Mouse (Mus musculus): ENCODE data around the gene Smc5. TPM values are rescaled to one million over a fixed set of nuclear protein-coding genes. Genes with fewer than 3 reads are reported as not detected.

The Smc5 gene
- polyA plus RNA-seq, 1 experiment from 2014 or later: 26.2 TPM

- no peaks in the 10 kb centered on the region for H3K9me3 ChIP-seq
- 76% methylated on average over 6 of the region's 6 CpGs for WGBS
- no peak overlapping the region for H3K27ac ChIP-seq
- no peak for DNase-seq (ENCODE audit: low spot score)
- H3K4me1 ChIP-seq (replicated peaks): peaks cover 29% of the 10 kb centered on the region
- no peak overlapping the region for H3K4me3 ChIP-seq
- no peaks in the 10 kb centered on the region for H3K36me3 ChIP-seq
- no peaks in the 10 kb centered on the region for H3K27me3 ChIP-seq (ENCODE audit: insufficient read depth, poor library complexity, severe bottlenecking)
Observed at GRCm38 (mm10) chr19:23162877-23163276, 110.8 kb downstream of the Smc5 start.

GRCm38 (mm10) chr19:23162387-23162809 is 111.3 kb downstream of the Smc5 start:
- no peak overlapping the region for H3K4me3 ChIP-seq
- no peak for DNase-seq (ENCODE audit: low spot score)
- H3K27me3 ChIP-seq (ENCODE audit: insufficient read depth, poor library complexity, severe bottlenecking): no peaks in the 10 kb centered on the region
- H3K9me3 ChIP-seq: no peaks in the 10 kb centered on the region
- no peak overlapping the region for H3K27ac ChIP-seq
- peaks cover 29% of the 10 kb centered on the region for H3K4me1 ChIP-seq (replicated peaks)
- WGBS: 31% methylated on average over 8 of the region's 8 CpGs
- no peaks in the 10 kb centered on the region for H3K36me3 ChIP-seq

- H3K27ac ChIP-seq: no peak overlapping the region
- peaks cover 22% of the 10 kb centered on the region for H3K4me1 ChIP-seq (replicated peaks)
- no peaks in the 10 kb centered on the region for H3K36me3 ChIP-seq
- 78% methylated on average over 10 of the region's 10 CpGs for WGBS
- DNase-seq (ENCODE audit: low spot score): no peak
- H3K9me3 ChIP-seq: no peaks in the 10 kb centered on the region
- H3K27me3 ChIP-seq (ENCODE audit: insufficient read depth, poor library complexity, severe bottlenecking): no peaks in the 10 kb centered on the region
- H3K4me3 ChIP-seq: no peak overlapping the region
Observed at GRCm38 (mm10) chr19:23159780-23160395, 113.8 kb downstream of the Smc5 start.

Other genes starting within 250 kb of the Smc5 start
- 1.1 and 1.2 TPM in 2 replicates for gene Klf9, start 132.7 kb downstream of the Smc5 start, polyA plus RNA-seq (2016; fragmentation: Nextera tagmentation; extraction: Ambion mirVana)
- gene Mamdc2, start 174.5 kb upstream of the Smc5 start, polyA plus RNA-seq (2016; fragmentation: Nextera tagmentation; extraction: Ambion mirVana): 1.2 and 1.3 TPM in 2 replicates

Data from hindbrain, embryonic 10.5 days (tissue).